In the genomic region with DNA sequence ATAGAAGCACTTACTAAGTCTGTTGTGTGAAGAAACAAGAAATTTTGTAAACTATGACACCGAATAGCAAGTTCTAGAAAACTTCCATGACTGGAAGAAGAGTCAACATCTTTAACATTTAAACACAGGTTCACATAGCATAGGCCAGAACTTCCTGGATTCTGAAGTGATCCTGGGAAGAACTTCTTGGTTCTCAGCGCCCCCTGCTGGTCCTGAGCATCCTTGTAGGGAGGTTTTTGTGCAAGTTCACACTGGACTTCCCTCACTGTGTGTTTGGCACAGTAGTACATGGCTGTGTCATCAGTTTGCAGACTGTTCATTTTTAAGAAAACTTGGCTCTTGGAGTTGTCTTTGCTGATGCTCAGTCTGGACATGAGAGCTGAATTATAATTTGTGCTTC, we compare ENCODE assay signal across 9 mouse cellular contexts.
DNase-seq lines count a peak whose midpoint lies in the region.
"Had no signal": no experiment of that assay in that cellular context is flagged by ENCODE, and none has a peak within 500 bp of the region (broad histone marks: within the 10 kb centered on the region; RNA-seq: fewer than 3 reads in every experiment).

No protein-coding gene starts in this region.

- no peaks in the 10 kb centered on the region for H3K27me3 ChIP-seq in splenic B cell, adult 2 months (ENCODE audit: control insufficient read depth, insufficient read depth, low read length, poor library complexity, severe bottlenecking)

- peak; percentile 15 to 24 for DNase-seq in adrenal gland, adult 18-20 months (ENCODE audit: low spot score in 2 of 2)
- no peak for DNase-seq in adrenal gland, adult 8-10 months
- DNase-seq in lung, postnatal 14 days = peak; percentile 1
- DNase-seq in lung, postnatal 25 days (ENCODE audit: low spot score) = no peak
- peak; percentile 7 for DNase-seq in c-Kit-positive CD71-positive TER-119-positive erythroid progenitor cells, embryonic 14.5 days (ENCODE audit: low spot score)
- DNase-seq in splenic B cell, adult 2 months (ENCODE audit: low read depth, low spot score) = peak; percentile 36
- no peak for DNase-seq in urinary bladder, adult 2 months (ENCODE audit: low spot score)
- no peak for DNase-seq in natural killer cell, adult 2 months (ENCODE audit: low spot score in 2 of 2)
- DNase-seq: gastrocnemius, postnatal 14 days had no signal

- H3K36me3 ChIP-seq in splenic B cell, adult 2 months (ENCODE audit: control insufficient read depth, insufficient read depth, low read length, poor library complexity, severe bottlenecking) = no peaks in the 10 kb centered on the region

Comparison
In these comparisons a context has a peak if more than half of its experiments do, and no peak if none do; other contexts are left out.
1. DNase-seq: peak in adrenal gland, adult 18-20 months (2 of 2), lung, postnatal 14 days (single experiment), c-Kit-positive CD71-positive TER-119-positive erythroid progenitor cells, embryonic 14.5 days (single experiment) and splenic B cell, adult 2 months (single experiment); none in adrenal gland, adult 8-10 months (single experiment), lung, postnatal 25 days (single experiment), urinary bladder, adult 2 months (single experiment) and natural killer cell, adult 2 months (0 of 2).